Mouse (Mus musculus) liver, embryonic 13.5 days (tissue): ENCODE data around the gene Tfpt. TPM values are rescaled to one million over a fixed set of nuclear protein-coding genes. Genes with fewer than 3 reads are reported as not detected.
"Not testable (repeated sequence)": the region's sequence is repeated elsewhere in the genome, so short reads cannot be mapped to it uniquely, and the experiment has no call there.

ENCODE experiments used
- ATAC-seq: fragments of 200-750 bp; cut with Nextera tagmentation; 2 replicates; pipeline ENCODE4 v1.8.0; 2017; ENCODE audit warnings: low read depth, mild to moderate bottlenecking, moderate number of reproducible peaks, moderate library complexity
- DNase-seq: peaks from one replicate; pipeline ENCODE4 v3.0.0; 2022
- H3K27ac ChIP-seq: fragments of 300-500 bp; sonication (generic); 2 replicates; pipeline ENCODE4 v1.5.1; 2015; ENCODE audit warnings: moderate library complexity, mild to moderate bottlenecking, inconsistent platforms
- H3K27me3 ChIP-seq: fragments of 300-500 bp; sonication (generic); 2 replicates; pipeline ENCODE4 v1.6.1; 2015; ENCODE audit warnings: mild to moderate bottlenecking, inconsistent platforms
- H3K36me3 ChIP-seq: fragments of 300-500 bp; sonication (generic); 2 replicates; pipeline ENCODE4 v1.6.1; 2015; ENCODE audit warnings: mild to moderate bottlenecking, inconsistent platforms
- H3K4me1 ChIP-seq: fragments of 300-500 bp; sonication (generic); replicated peaks from 2 replicates; pipeline ENCODE4 v1.6.1; 2015; ENCODE audit warnings: inconsistent platforms
- H3K4me2 ChIP-seq: fragments of 300-500 bp; sonication (generic); 2 replicates; pipeline ENCODE4 v1.6.1; 2015; ENCODE audit warnings: inconsistent platforms, mild to moderate bottlenecking, moderate library complexity
- H3K4me3 ChIP-seq: fragments of 300-500 bp; sonication (generic); replicated peaks from 2 replicates; pipeline ENCODE4 v1.5.1; 2015; ENCODE audit warnings: mild to moderate bottlenecking, inconsistent platforms
- H3K9ac ChIP-seq: fragments of 300-500 bp; sonication (generic); 2 replicates; pipeline ENCODE4 v1.6.1; 2015; ENCODE audit warnings: mild to moderate bottlenecking, inconsistent platforms
- H3K9me3 ChIP-seq: fragments of 300-500 bp; sonication (generic); replicated peaks from 2 replicates; pipeline ENCODE4 v1.6.1; 2016; ENCODE audit warnings: inconsistent platforms
- WGBS: fragments of 180-500 bp; shearing (Covaris S2); methylation state at CpG from one replicate; pipeline ENCODE4 v1.1.7; 2015; ENCODE audit not compliant: insufficient replicate concordance; 5-methylcytosine and 5-hydroxymethylcytosine counted together
- microRNA-seq: library from miRNA; unstranded; fragments of <30 nt; microRNA quantifications from one replicate; pipeline ENCODE4, GENCODE M21; 2016
- polyA plus RNA-seq: library from polyadenylated mRNA; unstranded; fragments of >200 nt; fragmentation: Nextera tagmentation; extraction: Ambion mirVana; gene quantifications from 2 replicates; pipeline ENCODE4 v1.2.1, GENCODE M21; 2015

Gene Tfpt
- polyA plus RNA-seq, 1 experiment from 2014 or later: 12.7 TPM

DNA sequence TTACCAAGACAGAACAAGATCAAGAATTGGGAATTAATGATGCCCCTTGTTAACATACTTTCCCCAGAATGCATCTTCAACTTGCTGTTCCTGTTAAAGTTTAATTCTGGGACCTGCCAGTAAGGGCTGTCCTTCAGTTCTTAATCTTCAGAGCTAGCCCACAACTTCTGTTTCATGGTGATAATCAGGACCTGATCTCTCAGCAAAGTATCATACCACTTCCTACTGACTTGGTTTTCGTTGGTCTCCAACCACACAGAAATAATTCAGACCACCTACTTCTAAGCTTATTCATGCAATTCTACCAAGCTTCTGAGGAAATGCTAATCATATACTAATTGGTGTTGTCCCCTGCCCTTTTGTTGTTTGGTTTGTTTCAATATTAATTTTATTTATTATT is 57.9 kb downstream of the Tfpt start:
- Histone ChIP-seq H3K27ac (no peak overlapping the region), H3K4me1 (no peaks in the 10 kb centered on the region), H3K9me3 (no peaks in the 10 kb centered on the region), H3K27me3 (no peaks in the 10 kb centered on the region), H3K4me3 (no peak overlapping the region), H3K36me3 (no peaks in the 10 kb centered on the region), H3K9ac (no peak overlapping the region), H3K4me2 (no peak overlapping the region)
- ATAC-seq (no peak), DNase-seq (no peak)
- WGBS: 17% methylated on average over 1 of the region's 1 CpGs

DNA sequence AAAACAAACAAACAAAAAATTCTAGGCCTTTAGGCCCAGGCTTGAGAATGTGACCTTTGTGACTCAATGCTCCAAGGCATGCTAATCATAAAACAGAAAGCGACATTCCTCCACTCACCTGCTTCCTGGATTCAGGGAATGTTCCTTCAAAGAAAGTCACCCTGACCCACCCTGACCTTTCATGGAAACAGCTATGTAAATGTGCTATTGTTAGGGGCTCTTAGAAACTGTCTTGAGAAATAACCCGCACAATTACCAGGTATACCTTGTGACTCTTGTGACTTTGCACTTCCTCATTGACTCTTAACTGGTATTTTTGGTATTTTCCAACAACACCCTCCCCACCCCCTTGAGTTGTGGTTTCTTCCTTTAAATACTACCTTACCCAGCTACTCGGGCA is 59.1 kb downstream of the Tfpt start:
- not testable (repeated sequence) for ATAC-seq, DNase-seq, H3K27me3 ChIP-seq, H3K9ac ChIP-seq, H3K36me3 ChIP-seq, H3K4me2 ChIP-seq, H3K4me3 ChIP-seq, H3K4me1 ChIP-seq, H3K27ac ChIP-seq, H3K9me3 ChIP-seq
- 71% methylated on average over 3 of the region's 3 CpGs for WGBS

Small RNA genes lying within 50 kb of the gene (microRNA-seq; reads per million reads assigned to microRNA genes)
- gene Gm25100 (not detected), gene Mir3572 (4.1 reads per million, percentile 9 among the genes with 10 or more reads in this experiment)

Other genes with a start within 250 kb of the Tfpt start
- 0.10 TPM in 1 of 2 replicates, not detected in the other for gene Cacng8, start 239.2 kb downstream of the Tfpt start, polyA plus RNA-seq
- 0.28 and 0.30 TPM in 2 replicates for gene Cacng6, start 205.7 kb downstream of the Tfpt start, polyA plus RNA-seq
- 0.07 TPM in 1 of 2 replicates, not detected in the other for gene Tarm1, start 127.3 kb downstream of the Tfpt start, polyA plus RNA-seq
- not detected in 2 replicates for gene Oscar, start 13.8 kb downstream of the Tfpt start, polyA plus RNA-seq
- 224 and 292 TPM in 2 replicates for gene Ndufa3, start 12.6 kb downstream of the Tfpt start, polyA plus RNA-seq
- gene Prpf31, start 56 bp upstream of the Tfpt start, polyA plus RNA-seq: 79.1 and 83.7 TPM in 2 replicates
- gene Cnot3, start 15.3 kb upstream of the Tfpt start, polyA plus RNA-seq: 22.8 and 25.3 TPM in 2 replicates
- 7.2 and 8.6 TPM in 2 replicates for gene Leng1, start 35.9 kb upstream of the Tfpt start, polyA plus RNA-seq
- gene Tmc4, start 47.6 kb upstream of the Tfpt start, polyA plus RNA-seq: 7.3 and 7.8 TPM in 2 replicates
- 41.7 and 43.6 TPM in 2 replicates for gene Tsen34, start 62.9 kb upstream of the Tfpt start, polyA plus RNA-seq
- gene Mboat7, start 63.6 kb upstream of the Tfpt start, polyA plus RNA-seq: 19.8 and 20.0 TPM in 2 replicates
- gene Rps9, start 74.1 kb upstream of the Tfpt start, polyA plus RNA-seq: 1,306 and 1,329 TPM in 2 replicates
- 0.84 and 1.3 TPM in 2 replicates for gene Pirb, start 90.5 kb upstream of the Tfpt start, polyA plus RNA-seq
- gene Gm15448, start 195.8 kb upstream of the Tfpt start, polyA plus RNA-seq: not detected in 2 replicates
- 0.45 and 0.52 TPM in 2 replicates for gene Pira2, start 215.1 kb upstream of the Tfpt start, polyA plus RNA-seq